Mouse (Mus musculus) CD4-positive, CD25-positive, alpha-beta regulatory T cell (primary cell): Measurements from ENCODE around the gene Tln2. TPM values are rescaled to one million over a fixed set of nuclear protein-coding genes. Genes with fewer than 3 reads are reported as not detected.

Source experiments
- polyA plus RNA-seq: library from polyadenylated mRNA; unstranded; fragments of 100-300 nt; shearing (Covaris generic); gene quantifications from one replicate; pipeline ENCODE4 v1.2.1, GENCODE M21; 2017

The Tln2 gene
- 0.20 TPM for polyA plus RNA-seq

DNA sequence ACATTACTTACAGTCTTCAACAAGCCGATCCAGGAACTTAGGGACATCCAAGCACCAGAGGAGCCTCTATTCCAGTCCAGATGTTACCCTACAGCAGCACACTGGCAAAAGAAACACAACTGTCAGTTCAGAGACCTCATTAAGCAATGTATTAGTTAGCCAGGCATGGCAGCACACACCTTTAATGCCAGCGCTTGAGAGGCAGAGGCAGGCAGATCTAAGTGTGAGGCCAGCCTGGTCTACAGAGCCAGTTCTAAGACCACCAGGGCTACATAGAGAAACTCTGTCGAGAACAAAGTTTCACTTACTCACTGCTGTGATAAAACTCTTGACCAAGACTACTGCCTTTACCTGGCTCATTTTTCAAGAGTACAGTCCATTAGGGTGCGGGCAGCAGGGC is at the start of gene Tln2:
TSS of gene Tln2 (minus strand) at position 101 of the 400 bp plus-strand sequence.

Other genes with a start within 250 kb of the Tln2 start
- gene C2cd4b, start 199.7 kb upstream of the Tln2 start, polyA plus RNA-seq = 3.8 TPM